8 mouse cellular contexts compared by ENCODE assay signal in genomic region chr7:79578851-79579241, GRCm38 (mm10). TPM values are rescaled to one million over a fixed set of nuclear protein-coding genes. Genes with fewer than 3 reads are reported as not detected.
A peak's percentile ranks its signal among the peaks of the same experiment; 100 is the strongest.
DNase-seq lines count a peak whose midpoint lies in the region; ATAC-seq and TF ChIP-seq lines count a peak whose summit lies in the region.

No protein-coding gene starts in this region.

- no peak for TF ChIP-seq POLR2A in liver, adult 2 months (IDR thresholded peaks at IDR 0.05; ENCODE audit: extremely low read depth, insufficient read depth, low read length)

- under 1% methylated on average over 20 of the region's 20 CpGs for WGBS in kidney, embryonic 16.5 days
- 2% methylated on average over 20 of the region's 20 CpGs for WGBS in heart, embryonic 15.5 days
- 6% methylated on average over 20 of the region's 20 CpGs for WGBS in liver, adult 2 months

- H3K4me1 ChIP-seq in kidney, embryonic 16.5 days (ENCODE audit: insufficient read depth, low read length) = peaks cover 27% of the 10 kb centered on the region
- peaks cover 20% of the 10 kb centered on the region for H3K4me1 ChIP-seq in heart, embryonic 15.5 days (replicated peaks)
- H3K4me1 ChIP-seq in liver, adult 2 months (ENCODE audit: control insufficient read depth, insufficient read depth, low read length) = no peaks in the 10 kb centered on the region

- no peaks in the 10 kb centered on the region for H3K36me3 ChIP-seq in kidney, embryonic 16.5 days (ENCODE audit: insufficient read depth, low read length)
- no peaks in the 10 kb centered on the region for H3K36me3 ChIP-seq in heart, embryonic 15.5 days
- no peaks in the 10 kb centered on the region for H3K36me3 ChIP-seq in liver, adult 2 months (ENCODE audit: control insufficient read depth, insufficient read depth, low read length)

- peak overlapping the region; percentile 40 for H3K4me3 ChIP-seq in kidney, embryonic 16.5 days (ENCODE audit: low read length)
- peak overlapping the region; percentile 40 for H3K4me3 ChIP-seq in heart, embryonic 15.5 days
- H3K4me3 ChIP-seq in liver, adult 2 months (ENCODE audit: insufficient read depth, low read depth, low read length) = no peak overlapping the region

- no peaks in the 10 kb centered on the region for H3K9me3 ChIP-seq in kidney, embryonic 16.5 days (ENCODE audit: low read length)
- no peaks in the 10 kb centered on the region for H3K9me3 ChIP-seq in heart, embryonic 15.5 days (replicated peaks)

- peaks cover 19% of the 10 kb centered on the region for H3K27me3 ChIP-seq in kidney, embryonic 16.5 days (ENCODE audit: insufficient read depth, low read length)
- H3K27me3 ChIP-seq in heart, embryonic 15.5 days = peaks cover 86% of the 10 kb centered on the region
- peaks cover 12% of the 10 kb centered on the region; the same call in 1 of the 2 replicates for H3K27me3 ChIP-seq in liver, adult 2 months (ENCODE audit: control insufficient read depth, insufficient read depth, low read length)

- peak overlapping the region; percentile 73; the same call in 1 of the 2 replicates for H3K27ac ChIP-seq in kidney, embryonic 16.5 days (ENCODE audit: low read length)
- no peak overlapping the region for H3K27ac ChIP-seq in heart, embryonic 15.5 days
- H3K27ac ChIP-seq in liver, adult 2 months (replicated peaks; ENCODE audit: insufficient read depth, low read depth, low read length) = no peak overlapping the region

- no peak for DNase-seq in kidney, adult 8-10 months
- DNase-seq in liver, adult 2 months (ENCODE audit: extremely low read depth, low read depth, low spot score) = peak; percentile 8
- DNase-seq in retina, embryonic 14.5 days (ENCODE audit: low spot score) = peak; percentile 72
- no peak for DNase-seq in urinary bladder, postnatal 25 days (ENCODE audit: low spot score)

- peak overlapping the region; percentile 62 for H3K4me2 ChIP-seq in kidney, embryonic 16.5 days (replicated peaks; ENCODE audit: low read depth, low read length)
- peak overlapping the region; percentile 68 for H3K4me2 ChIP-seq in heart, embryonic 15.5 days

- no peaks in the 10 kb centered on the region for H3K79me2 ChIP-seq in liver, adult 2 months (ENCODE audit: control insufficient read depth, insufficient read depth, low read length)

- ATAC-seq in kidney, embryonic 16.5 days (ENCODE audit: low FRiP score, low TSS enrichment) = peak; percentile 79
- ATAC-seq in activated CD4-positive, CD25-positive, alpha-beta regulatory T cell, adult 4 months = peak; percentile 43
- ATAC-seq in heart, embryonic 15.5 days (replicated peaks; ENCODE audit: insufficient number of reproducible peaks, insufficient read depth, low FRiP score, low read depth) = no peak
- no peak for ATAC-seq in inflammation-experienced regulatory T-cells, adult 6 months

- H3K9ac ChIP-seq in kidney, embryonic 16.5 days (replicated peaks; ENCODE audit: low read length) = peak overlapping the region; percentile 56
- H3K9ac ChIP-seq in heart, embryonic 15.5 days = peak overlapping the region; percentile 54; the same call in 1 of the 2 replicates
- H3K9ac ChIP-seq in liver, adult 2 months (ENCODE audit: low read depth, low read length) = peak overlapping the region; percentile 50; the same call in 1 of the 2 replicates

- no peak for TF ChIP-seq CTCF in liver, adult 2 months (IDR thresholded peaks at IDR 0.05; ENCODE audit: low read depth, low read length)

RNA-seq across cellular contexts. Expression of gene Rhcg, which starts 38.6 kb away (rescaled TPM):
- polyA plus RNA-seq in kidney, embryonic 16.5 days (2015; fragmentation: Nextera tagmentation; extraction: Ambion mirVana) = 54.3 and 68.2 TPM in 2 replicates
- polyA plus RNA-seq in activated CD4-positive, CD25-positive, alpha-beta regulatory T cell, adult 4 months (2017; shearing (Covaris generic)) = not detected
- 0.10 TPM in 1 of 2 replicates, not detected in the other for polyA plus RNA-seq in heart, embryonic 15.5 days (2015; fragmentation: Nextera tagmentation; extraction: Ambion mirVana)
- total RNA-seq in liver, adult 2 months (2014; rRNA removed) = not detected in 2 replicates
- not detected in 2 replicates for polyA plus RNA-seq in liver, adult 2 months (2012; rRNA removed)
- not detected for polyA plus RNA-seq in inflammation-experienced regulatory T-cells, adult 6 months (2017; shearing (Covaris generic))

Comparison
In these comparisons a context has a peak if more than half of its experiments do, and no peak if none do; other contexts are left out.
1. ATAC-seq: peak in kidney, embryonic 16.5 days (single experiment) and activated CD4-positive, CD25-positive, alpha-beta regulatory T cell, adult 4 months (single experiment); none in heart, embryonic 15.5 days (single experiment) and inflammation-experienced regulatory T-cells, adult 6 months (single experiment).
2. DNase-seq: peak in liver, adult 2 months (single experiment) and retina, embryonic 14.5 days (single experiment); none in kidney, adult 8-10 months (0 of 2) and urinary bladder, postnatal 25 days (single experiment).
3. RNA of gene Rhcg, which starts 38.6 kb away (polyA plus RNA-seq): 54.3 to 68.2 TPM in kidney, embryonic 16.5 days; 0.10 TPM in heart, embryonic 15.5 days, not detected in activated CD4-positive, CD25-positive, alpha-beta regulatory T cell, adult 4 months, not detected in liver, adult 2 months and not detected in inflammation-experienced regulatory T-cells, adult 6 months; every median in the first group is over 10 times any median in the second.
4. Peak in every context shown above with its lines, with median percentiles within 50 percentile points of each other: H3K9ac ChIP-seq.